Mouse (Mus musculus) lung, postnatal 0 days (tissue): ENCODE data around the gene Akap2.
A peak's percentile ranks its signal among the peaks of the same experiment; 100 is the strongest.

ENCODE experiments used
- CTCF ChIP-seq: IDR thresholded peaks from 2 replicates; pipeline ENCODE4 v1.5.1; 2016; ENCODE audit warnings: antibody characterized with exemption, mild to moderate bottlenecking
- EP300 ChIP-seq: IDR thresholded peaks from 2 replicates; pipeline ENCODE4 v1.6.1; 2016; ENCODE audit warnings: antibody characterized with exemption, mild to moderate bottlenecking, control low read depth

GRCm38 (mm10) chr4:57788709-57789108 lies 71.3 kb downstream of the Akap2 start:
- TF ChIP-seq CTCF (peak; percentile 67), EP300 (no peak)
